Mouse (Mus musculus) layer of hippocampus, adult 18-20 months (tissue): ENCODE results near the gene Luzp2. TPM values are rescaled to one million over a fixed set of nuclear protein-coding genes. Genes with fewer than 3 reads are reported as not detected.
A peak's percentile ranks its signal among the peaks of the same experiment; 100 is the strongest.

Experiments
- DNase-seq, 2 experiments: peaks; one replicate each; pipeline ENCODE4 v3.0.0; 2022; ENCODE audit warnings: low spot score in 2 of 2
- long read RNA-seq: library from polyadenylated mRNA; stranded (forward); transcript quantifications from one replicate; pipeline ENCODE4 v2.0.0, GENCODE M21; 2021
- total RNA-seq, 2 experiments: library from RNA; stranded (reverse); gene quantifications; 2 replicates each; pipeline ENCODE4 v1.2.3; 2021

The Luzp2 gene
- total RNA-seq, result 10 to 100 TPM; 65.2 to 70.7 TPM
- long read RNA-seq, partial matches to known transcripts, result 104 of 112 reads
- long read RNA-seq, other reads (novel, unspliced or antisense), result 8 of 112 reads

DNA sequence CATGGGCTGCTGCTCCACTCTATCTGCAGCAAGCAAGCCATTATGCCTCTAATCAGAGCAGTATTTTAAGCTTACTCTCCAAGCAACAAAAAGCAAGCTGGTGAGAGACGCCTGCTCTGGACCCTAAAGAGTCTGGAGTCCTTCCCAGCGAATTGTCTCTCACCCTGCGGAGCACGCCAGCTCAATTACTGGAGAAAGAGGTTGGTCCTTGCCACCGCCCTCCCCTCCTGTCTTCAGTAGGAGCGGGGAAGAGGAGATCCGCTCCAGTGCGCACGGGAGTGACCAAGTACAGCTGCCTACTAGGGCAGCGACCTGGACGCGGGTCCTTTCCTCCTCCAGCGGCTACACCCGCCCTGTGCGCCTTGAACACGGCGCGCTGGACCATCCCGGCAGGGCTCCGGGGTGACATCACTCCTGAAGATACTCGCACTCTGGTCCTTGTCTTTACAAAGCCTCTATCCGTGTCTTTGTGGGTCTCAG is at the start of gene Luzp2:
Gene Luzp2 (plus strand): TSS at position 127 of the 480 bp plus-strand sequence.
- peak; percentile 7 to 31 for DNase-seq

DNA sequence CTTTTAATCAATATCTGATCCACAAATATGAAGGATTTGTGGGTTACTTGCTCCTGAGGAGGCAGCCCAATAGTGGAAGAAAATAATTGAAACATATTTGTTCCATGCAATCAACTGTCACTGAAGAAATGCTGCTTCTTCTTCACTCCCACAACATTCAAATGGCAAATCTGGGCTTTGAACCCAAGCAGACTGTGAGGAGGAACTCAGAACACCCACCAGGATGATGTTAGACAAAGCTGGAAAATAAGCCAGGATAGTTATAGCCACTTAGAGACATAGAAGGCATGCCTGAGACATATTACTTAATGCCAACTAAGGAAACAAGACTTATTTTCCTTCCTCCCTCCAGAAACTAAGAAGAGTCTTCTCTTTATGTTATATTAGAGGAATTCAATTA is 47.8 kb upstream of the Luzp2 start:
- peak in 1 of 2 experiments; percentile 50 for DNase-seq

DNA sequence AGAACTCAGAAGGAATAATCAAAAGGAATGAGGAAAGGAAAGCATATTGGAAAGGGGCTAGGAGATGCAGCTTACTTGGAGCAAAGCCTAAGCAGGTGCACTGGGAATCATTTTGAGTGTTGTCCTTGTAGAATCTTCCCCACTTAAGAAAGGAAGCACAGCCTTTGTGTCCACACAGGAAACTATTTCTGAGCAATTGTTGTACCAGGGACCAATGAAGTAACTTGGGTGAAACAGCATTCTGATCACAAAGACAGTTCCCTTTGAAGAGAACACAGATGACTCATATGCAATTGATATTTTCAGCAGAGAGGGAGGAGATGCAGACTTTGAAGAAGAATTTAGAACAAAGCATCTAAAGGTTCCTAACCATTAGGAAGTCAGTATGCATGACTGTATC is 16.7 kb upstream of the Luzp2 start:
- DNase-seq, result no peak

DNA sequence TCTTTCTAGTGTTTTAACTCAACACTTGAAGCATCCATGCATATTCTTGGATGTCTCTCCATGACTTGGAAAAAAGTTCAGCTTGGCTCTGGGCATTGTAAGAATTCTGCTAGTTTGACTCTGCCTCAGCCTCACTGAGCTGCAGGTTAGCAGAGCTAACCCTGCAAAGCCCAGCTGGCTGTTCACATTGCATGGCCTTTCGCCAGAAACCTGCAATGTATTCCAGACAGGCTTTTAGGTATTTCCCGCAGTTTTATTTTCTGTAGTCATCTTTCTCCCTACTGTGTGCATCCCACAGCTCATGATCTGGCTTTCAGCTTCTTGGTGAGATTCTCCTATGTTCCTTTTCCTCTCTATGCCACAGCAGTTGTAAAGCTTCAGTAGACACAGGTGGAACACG is 6.5 kb upstream of the Luzp2 start:
- no peak for DNase-seq

DNA sequence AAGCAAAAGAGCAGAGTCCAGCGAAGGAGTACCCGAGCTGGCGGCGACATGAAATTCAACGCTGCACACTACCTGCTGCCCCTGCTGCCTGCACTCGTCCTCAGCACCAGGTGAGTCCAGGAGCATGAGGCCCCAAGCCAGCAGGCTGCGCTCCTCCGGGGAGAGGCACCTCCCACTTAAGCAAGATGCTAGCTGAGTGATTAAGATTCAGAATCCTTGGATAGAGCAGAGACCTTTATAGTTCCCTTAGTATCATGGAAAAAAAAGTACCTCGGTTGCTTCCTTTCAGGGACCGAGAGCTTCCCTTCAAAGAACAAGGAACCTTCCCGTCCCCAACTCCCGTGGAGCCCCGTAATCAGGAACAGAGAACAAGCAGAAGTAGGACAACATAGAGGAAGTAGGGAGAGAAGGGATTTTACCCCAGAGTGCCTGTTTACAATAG is 634 bp downstream of the Luzp2 start:
- DNase-seq, result peak in 1 of 2 experiments; percentile 18

DNA sequence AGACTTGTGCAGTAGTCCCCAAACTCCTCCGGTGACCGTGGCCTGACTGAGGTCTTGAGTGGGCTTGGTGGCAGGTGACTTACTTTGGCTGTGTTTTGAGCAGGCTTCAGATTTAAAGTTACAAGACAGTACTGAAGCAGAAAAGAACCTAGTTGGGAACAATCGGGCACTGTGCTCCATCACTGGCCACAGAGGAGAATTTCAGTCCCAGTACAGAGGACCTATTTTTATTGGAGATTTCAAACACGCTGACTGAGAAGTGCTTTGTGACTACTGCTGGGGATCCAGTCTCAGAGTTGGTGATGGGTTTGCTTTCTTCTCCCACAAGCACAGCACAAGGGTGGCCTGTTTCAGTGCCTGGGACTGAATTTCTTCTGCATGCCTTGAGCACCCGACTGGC is 1.1 kb downstream of the Luzp2 start:
- peak in 1 of 2 experiments; percentile 43 for DNase-seq

DNA sequence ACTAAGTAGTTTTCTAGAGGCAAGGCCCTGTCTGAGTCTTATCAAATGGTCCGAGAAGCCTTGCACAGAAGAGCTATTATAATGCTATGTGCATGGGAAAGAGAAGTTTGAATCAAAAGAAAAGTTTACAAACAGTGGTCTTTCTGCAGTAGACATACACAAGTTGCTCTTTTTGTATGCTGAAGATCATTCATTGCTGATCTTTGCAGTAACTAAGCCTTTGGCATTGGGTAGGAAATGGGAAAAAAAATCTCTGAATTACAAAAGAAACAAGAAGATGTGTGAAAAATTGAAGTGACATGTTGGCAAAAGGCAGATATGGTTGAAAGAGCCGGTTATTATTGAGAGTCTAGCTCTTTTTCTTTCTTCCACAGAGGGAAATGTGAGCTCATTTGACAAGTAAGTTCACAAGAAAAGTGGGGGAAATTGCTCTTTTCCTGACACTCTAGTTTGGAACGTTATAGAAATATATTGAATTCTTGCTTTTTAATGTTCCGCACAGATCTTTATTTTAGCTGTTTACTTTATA is 7.6 kb downstream of the Luzp2 start:
- no peak for DNase-seq

DNA sequence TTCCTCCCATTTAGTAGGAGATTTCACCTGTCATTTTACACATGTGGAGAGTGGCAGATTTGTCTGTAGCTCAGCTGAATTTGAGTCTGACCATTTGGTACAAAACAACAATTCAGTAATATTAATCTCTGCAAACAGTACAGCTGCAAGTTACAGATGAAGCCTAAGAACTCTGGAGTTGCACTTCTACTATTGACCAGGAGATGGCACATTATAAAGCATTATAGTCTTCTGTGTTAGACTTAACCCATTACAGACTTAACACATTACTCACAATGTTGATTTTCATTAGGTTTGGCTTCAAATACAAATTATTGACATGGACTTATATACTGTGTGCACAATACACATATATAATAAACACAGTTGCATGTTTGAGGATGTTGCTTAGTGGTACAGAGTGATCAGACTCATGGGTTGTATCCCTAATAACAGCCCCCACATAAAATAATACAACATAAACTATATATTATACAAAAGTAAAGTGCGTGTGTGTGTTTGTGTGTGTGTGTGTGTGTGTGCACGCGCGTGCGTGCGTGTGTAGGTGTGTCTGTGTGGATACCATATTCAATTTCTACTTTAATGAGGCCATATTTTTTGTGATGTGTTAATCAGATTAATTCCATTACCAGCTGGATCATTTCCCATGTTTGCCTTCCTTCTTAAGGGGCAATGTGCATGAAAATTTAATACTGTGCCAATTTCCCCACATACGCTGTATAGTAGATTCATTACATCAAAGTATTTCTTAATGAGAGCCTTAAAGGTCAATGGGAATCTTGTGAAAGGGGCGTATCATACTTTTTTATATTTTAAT is 10.8 kb downstream of the Luzp2 start:
- DNase-seq, result peak in 1 of 2 experiments; percentile 29

DNA sequence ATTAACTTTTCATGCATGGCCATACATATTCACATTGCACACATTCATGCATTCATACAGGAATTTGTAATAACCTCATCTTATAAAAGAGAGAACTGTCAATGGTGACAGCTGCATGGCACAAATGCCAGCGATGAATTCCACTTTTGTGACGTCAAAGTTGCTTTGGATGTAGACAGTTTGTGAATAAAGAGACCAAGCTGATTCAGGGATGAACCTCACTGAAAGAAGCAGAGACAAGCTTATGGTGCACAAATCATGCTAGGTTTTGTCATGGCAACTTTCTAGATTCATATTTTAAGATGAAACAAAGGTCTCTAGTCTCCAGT is 11.4 kb downstream of the Luzp2 start:
- no peak for DNase-seq

DNA sequence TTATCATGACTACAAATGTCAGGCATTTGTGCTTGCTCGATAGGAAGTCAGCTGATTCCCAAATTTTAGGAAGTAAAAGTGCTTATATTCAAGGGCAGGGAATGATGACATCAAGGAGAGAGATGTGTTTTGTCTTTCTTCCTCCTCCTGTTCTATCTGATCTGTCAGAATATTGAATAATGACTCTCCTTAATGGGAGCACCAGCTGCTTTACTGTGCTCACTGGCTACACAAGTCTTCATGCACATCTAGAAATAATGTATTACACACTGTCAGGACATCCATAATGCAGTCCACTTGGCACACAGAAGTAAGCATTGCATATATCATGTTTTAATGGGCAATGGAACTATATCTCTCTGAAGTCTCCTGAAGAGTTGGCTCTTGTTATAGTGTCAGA is 17.6 kb downstream of the Luzp2 start:
- DNase-seq, result no peak

DNA sequence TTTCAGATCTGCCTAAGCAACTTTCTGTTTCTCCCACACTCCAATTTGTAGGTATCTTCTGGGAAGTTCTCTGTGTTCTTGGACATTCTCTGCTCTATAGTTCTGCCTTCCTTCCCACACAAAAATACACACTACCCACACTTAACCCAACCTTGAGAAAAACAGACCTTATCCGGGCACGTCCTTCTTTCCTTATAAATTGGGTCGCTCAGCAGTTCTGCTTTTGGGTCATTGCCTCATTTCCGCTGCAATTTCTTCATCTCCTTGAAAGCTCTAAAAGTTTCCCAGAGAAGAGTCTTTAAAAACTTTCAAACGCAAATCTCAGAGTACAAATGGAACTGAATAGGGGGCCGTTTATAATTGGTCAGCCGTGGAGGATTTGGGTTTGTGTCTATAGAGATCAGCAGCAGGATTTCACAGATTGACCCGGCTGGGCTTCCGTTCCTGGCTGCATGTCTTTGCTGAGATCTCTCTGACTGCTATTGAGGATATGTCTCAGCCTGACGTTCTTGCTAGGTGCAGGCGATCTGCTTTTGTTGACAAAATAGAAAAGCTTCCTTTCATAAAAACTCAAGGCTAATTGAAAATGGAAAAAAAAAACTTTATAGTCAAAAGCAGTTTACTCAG is 26.0 kb downstream of the Luzp2 start:
- no peak for DNase-seq

DNA sequence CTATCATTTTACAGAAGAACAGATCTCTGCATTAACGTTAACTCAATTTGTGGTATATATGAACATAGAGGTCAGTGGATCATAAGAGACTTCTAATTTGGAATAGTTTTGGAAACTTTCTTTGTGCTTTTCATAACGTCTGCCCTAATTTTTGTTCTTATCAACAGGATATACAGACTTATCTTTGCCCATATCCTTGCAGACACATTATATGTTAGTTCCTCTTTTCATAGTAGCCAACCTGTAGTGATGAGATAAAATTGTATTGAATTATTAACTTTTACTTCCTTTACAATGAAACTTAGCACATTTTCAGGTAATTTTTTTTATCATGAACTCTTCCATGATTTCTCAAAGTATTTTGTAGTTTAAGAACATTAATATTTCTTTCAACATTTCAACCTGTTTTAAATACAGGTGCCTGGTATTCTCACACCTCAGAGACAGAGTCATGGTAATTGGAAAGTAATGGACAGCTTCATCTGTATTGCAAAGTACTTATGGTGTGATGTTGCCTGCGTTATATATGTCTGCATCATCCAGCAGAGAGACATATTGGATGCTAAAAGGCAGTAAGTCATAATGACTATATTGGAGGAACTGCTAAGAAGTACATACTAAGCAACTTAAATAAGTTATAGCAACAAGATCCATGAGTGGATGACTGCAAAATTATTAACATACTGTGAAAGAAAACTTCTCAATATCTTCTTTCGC is 43.8 kb downstream of the Luzp2 start:
- no peak for DNase-seq

DNA sequence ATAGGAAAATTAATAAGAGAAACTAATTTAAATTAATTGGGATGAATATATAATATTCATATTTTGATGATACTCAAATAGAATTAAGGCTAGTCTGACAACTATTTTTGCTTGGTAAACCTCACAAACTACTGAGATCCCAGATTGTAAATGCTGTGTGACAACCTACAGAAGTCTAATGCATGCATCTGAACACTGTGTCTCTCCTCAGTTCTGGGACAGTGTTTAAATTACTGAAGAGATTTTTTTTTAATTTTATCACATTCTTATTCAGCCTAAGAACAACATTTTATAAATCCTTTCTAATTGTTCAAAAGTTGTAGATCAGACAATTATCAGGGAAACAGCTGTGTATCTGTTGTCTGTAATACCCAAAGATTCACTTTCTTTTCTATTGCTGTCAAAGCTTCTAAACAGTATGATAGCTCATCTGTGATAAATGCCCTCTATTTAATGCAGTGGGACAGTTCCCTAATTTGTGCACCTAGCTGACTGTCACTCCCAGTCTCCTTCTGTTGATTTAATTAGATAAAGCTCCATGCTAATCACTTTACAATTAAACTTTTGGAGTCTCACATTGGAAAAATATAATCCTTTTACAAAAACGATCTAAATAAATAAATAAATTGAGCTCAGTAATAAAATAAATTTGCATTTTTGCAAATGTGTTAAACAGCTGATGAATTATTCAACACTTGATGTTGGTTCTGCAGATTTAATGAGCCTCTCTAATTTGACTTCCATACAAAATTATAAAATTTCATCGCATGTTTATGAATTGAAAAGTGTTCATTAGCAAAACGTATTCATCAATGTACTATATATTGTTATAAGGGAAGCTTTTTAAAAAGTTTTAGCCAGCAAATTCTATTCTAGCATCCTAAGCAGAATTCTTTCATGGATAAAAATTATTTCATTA is 58.7 kb downstream of the Luzp2 start:
- no peak for DNase-seq

DNA sequence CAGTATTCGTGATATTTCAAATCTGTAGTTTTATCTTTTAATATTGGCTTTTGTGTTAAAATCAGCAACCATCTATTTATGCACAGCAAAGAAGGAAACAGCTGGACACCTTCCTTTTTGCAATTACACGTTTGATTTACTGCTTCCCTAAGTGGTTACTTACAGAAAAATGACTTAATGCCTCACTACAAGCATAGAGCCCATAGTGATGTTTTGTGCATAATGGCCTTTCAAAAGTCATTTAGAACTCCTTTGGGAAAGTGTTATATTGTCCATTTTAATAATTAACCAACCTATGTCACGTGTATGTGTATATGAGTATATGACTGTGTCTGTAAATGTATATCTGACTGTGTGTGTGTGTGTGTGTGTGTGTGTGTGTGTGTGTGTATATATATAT is 63.3 kb downstream of the Luzp2 start:
- no peak for DNase-seq

DNA sequence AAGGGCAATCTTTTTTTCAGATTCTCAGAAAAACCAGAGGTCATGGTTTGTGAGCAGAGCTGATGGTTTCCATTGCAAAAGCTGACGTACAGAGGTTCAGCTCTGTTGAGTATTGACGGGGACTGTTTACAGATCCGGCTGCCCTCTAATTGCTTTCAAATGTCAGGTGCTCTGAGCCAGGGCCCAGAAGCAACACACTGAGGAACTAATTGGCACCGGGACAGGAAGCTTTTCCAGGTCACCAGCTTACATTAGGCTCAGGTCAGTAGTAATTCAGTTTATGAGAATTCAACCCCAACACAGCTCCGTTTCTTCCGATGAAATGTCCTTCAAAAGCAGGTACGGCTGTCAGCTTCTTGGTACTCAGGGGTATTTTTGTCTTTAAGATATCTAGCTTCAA is 74.7 kb downstream of the Luzp2 start:
- DNase-seq, result no peak

DNA sequence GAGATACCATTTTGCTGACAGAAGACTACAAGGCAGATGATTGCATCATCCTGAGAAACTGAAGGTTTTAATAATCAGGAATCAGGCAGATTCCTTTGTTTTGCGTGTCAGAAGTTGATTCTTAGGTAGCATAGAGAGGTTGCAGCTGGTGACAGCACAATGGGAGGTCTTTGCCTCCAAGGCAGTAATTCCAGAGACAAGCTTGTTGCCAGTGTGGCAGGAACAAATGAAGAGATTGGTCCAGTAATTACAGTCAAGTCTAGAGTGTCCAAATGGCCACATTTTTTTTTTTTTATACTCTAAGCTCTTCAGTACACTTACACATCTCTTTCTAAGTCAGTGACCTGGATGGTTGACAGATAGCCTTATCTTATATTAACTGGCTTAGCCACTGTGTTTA is 78.7 kb downstream of the Luzp2 start:
- no peak for DNase-seq

DNA sequence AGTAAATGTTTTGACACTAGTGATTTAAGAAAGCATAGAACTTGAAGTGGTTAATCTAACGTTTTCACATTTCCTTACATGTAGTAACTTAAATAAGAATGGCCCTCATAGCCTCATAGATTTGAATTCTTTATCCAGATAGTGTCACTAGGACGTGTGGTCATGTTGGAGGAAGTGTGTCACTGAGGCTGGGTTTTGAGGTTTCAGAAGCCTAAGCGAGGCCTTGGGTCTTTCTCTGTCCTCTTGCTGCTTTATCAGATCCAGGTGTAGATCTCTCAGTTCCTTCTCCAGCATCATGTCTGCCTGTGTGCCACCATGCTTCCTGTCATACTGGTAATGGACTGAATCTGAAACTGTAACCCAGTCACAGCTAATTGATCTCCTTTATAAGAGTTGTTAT is 86.7 kb downstream of the Luzp2 start:
- no peak for DNase-seq

DNA sequence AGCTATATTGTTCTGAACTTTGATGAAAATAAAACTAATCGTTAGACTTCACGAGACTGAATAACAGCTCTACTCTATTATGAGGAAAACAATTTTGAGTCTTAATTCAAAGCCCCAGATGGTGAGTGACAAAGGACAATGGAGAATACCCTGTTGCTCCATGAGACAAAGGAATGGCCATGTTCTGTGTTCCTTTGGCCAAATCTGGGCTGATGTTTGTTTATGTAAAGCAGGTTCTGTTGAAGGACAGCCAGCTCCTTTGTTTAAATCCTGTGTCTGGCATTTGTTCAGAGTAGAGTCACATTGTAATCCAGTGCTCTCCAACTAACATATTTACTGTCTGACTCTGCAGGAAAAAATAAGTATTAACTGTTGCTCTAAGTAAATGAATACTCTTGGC is 121.5 kb downstream of the Luzp2 start:
- no peak for DNase-seq

DNA sequence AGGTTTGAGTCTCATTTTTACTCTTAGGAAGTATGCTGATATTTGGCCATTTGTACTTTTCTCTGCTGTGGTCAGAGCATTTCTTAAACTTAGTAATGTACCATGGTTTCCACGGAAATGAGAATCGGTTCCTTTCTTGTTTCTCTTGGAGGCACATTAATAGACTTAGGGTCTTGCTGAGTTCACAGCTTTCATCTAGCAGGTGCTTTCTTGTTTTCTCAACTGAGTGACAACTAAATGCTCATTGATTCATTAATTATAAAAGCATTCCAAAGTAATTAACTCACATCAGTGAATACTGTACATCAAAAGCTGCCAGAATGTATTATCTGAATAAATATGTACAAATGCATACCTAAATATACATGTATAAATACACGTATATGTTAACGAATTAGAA is 127.4 kb downstream of the Luzp2 start:
- DNase-seq, result no peak

DNA sequence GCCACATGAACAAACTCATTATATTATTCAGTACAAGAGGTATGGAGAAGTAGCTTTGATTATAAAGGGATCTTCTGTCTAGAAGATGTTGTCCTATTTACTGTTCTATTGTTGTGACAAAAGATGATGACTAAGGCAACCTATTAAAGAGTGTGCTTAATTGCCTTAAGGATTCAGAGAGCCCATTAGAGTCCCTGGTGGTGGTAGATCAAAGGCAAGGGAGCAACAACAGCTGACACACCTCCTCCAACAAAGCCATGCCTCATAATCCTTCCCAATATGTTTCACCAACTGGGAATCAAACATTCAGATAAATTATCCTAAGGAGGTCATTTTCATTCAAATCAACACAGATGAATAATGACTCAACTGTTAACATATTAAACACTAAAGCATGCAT is 142.1 kb downstream of the Luzp2 start:
- DNase-seq, result no peak

DNA sequence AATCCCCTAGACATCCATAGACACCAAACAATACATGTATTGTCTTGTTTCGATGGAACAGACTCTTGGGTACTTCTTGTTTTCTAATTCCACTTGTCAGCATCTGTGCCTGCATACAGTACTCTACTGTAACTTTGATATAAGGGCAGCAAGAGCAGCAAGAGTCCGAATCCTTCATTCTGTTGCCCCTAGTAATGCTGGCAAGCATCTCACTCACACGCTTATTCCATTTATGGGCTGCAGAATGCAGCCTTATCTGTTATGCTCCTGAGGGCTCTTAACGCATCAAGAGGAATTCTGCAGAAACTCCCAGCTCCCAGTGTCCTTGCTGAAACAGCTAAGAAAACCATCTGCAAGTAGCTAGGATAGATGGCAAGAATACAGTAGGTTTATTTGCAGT is 145.3 kb downstream of the Luzp2 start:
- no peak for DNase-seq
